22 mouse cellular contexts compared by ENCODE assay signal in genomic region chr11:81009366-81009765, GRCm38 (mm10).
DNase-seq lines count a peak whose midpoint lies in the region; ATAC-seq and TF ChIP-seq lines count a peak whose summit lies in the region.
"Had no signal": no experiment of that assay in that cellular context is flagged by ENCODE, and none has a peak within 500 bp of the region (broad histone marks: within the 10 kb centered on the region; RNA-seq: fewer than 3 reads in every experiment).

No protein-coding gene starts in this region.

- no peaks in the 10 kb centered on the region for H3K4me1 ChIP-seq in midbrain, embryonic 14.5 days (ENCODE audit: control insufficient read depth, insufficient read depth, low read length)
- H3K4me1 ChIP-seq: embryonic facial prominence, embryonic 12.5 days; midbrain, embryonic 10.5 days had no signal

- 91% methylated on average over 12 of the region's 12 CpGs for WGBS in midbrain, embryonic 14.5 days

- no peak overlapping the region for H3K4me2 ChIP-seq in midbrain, embryonic 14.5 days (ENCODE audit: low read length)
- H3K4me2 ChIP-seq: embryonic facial prominence, embryonic 12.5 days; heart, embryonic 11.5 days; hindbrain, embryonic 15.5 days; neural tube, embryonic 15.5 days had no signal

- ATAC-seq in frontal cortex, adult (ENCODE audit: low TSS enrichment): peak; percentile 90
- no peak for ATAC-seq in midbrain, embryonic 14.5 days (ENCODE audit: low FRiP score, low TSS enrichment)
- ATAC-seq: CD4-positive, CD25-positive, alpha-beta regulatory T cell, adult 4 months; forebrain, postnatal 0 days had no signal

- H3K4me3 ChIP-seq in left cerebral cortex, adult 2 months: no peak overlapping the region
- no peak overlapping the region for H3K4me3 ChIP-seq in midbrain, embryonic 14.5 days (replicated peaks; ENCODE audit: low read depth, low read length)
- H3K4me3 ChIP-seq: embryonic facial prominence, embryonic 12.5 days; hindbrain, embryonic 15.5 days; layer of hippocampus, adult 2 months; midbrain, embryonic 10.5 days; neural tube, embryonic 15.5 days had no signal

- H3K9me3 ChIP-seq in midbrain, embryonic 14.5 days (ENCODE audit: control insufficient read depth, low read length): no peaks in the 10 kb centered on the region
- H3K9me3 ChIP-seq: embryonic facial prominence, embryonic 12.5 days; hindbrain, embryonic 15.5 days; midbrain, embryonic 10.5 days; neural tube, embryonic 15.5 days had no signal

- intact Hi-C loops in left cerebral cortex, adult 2 months (cut with DNase I): loop anchor here (5.0 kb wide), 2 partner anchors 88 to 143 kb away; no protein-coding TSS in a partner anchor

- no peak for TF ChIP-seq CTCF in left cerebral cortex, adult 2 months (IDR thresholded peaks at IDR 0.05)

- no peaks in the 10 kb centered on the region for H3K36me3 ChIP-seq in midbrain, embryonic 14.5 days (ENCODE audit: control insufficient read depth, insufficient read depth, low read length)
- H3K36me3 ChIP-seq: embryonic facial prominence, embryonic 12.5 days; hindbrain, embryonic 15.5 days; midbrain, embryonic 10.5 days; neural tube, embryonic 15.5 days had no signal

- no peak overlapping the region for H3K9ac ChIP-seq in midbrain, embryonic 14.5 days (replicated peaks; ENCODE audit: low read length)
- H3K9ac ChIP-seq: embryonic facial prominence, embryonic 12.5 days; forebrain, postnatal 0 days; hindbrain, embryonic 15.5 days; neural tube, embryonic 15.5 days had no signal

- no peaks in the 10 kb centered on the region for H3K27me3 ChIP-seq in midbrain, embryonic 14.5 days (ENCODE audit: control insufficient read depth, insufficient read depth, low read length)
- H3K27me3 ChIP-seq: embryonic facial prominence, embryonic 12.5 days; hindbrain, embryonic 15.5 days; neural tube, embryonic 15.5 days had no signal

- DNase-seq in layer of hippocampus, adult 9-11 months: peak; percentile 20
- no peak for DNase-seq in layer of hippocampus, postnatal 10 days (ENCODE audit: low spot score in 2 of 2)
- DNase-seq in left cerebral cortex, adult 2 months (ENCODE audit: extremely low spot score in 1 of 2, low spot score in 2 of 2): peak; percentile 31 to 48
- peak; percentile 42 for DNase-seq in right cerebral cortex, postnatal 25 days
- DNase-seq in midbrain, embryonic 14.5 days: no peak
- DNase-seq in cerebellum, postnatal 4 days (ENCODE audit: low spot score in 2 of 2): no peak
- DNase-seq: adrenal gland, postnatal 14 days; cerebellum, adult 9-10 months; forebrain, postnatal 0 days; gastrocnemius, postnatal 10 days; heart, adult 11 months; kidney, adult 2 months; kidney, postnatal 10 days had no signal

- no peak overlapping the region for H3K27ac ChIP-seq in left cerebral cortex, adult 2 months
- H3K27ac ChIP-seq in midbrain, embryonic 14.5 days (replicated peaks; ENCODE audit: low read depth, low read length): no peak overlapping the region
- H3K27ac ChIP-seq: embryonic facial prominence, embryonic 12.5 days; hindbrain, embryonic 15.5 days; layer of hippocampus, adult 2 months; midbrain, embryonic 10.5 days; neural tube, embryonic 15.5 days; stomach, postnatal 0 days had no signal

Comparison
In these comparisons a context has a peak if more than half of its experiments do, and no peak if none do; other contexts are left out.
1. DNase-seq: peak in layer of hippocampus, adult 9-11 months (single experiment), left cerebral cortex, adult 2 months (2 of 2) and right cerebral cortex, postnatal 25 days (single experiment); none in layer of hippocampus, postnatal 10 days (0 of 2), midbrain, embryonic 14.5 days (single experiment) and cerebellum, postnatal 4 days (0 of 2).